Mouse (Mus musculus) gastrocnemius, adult 18-20 months (tissue): Measurements from ENCODE around the gene Rasgef1c. TPM values are rescaled to one million over a fixed set of nuclear protein-coding genes. Genes with fewer than 3 reads are reported as not detected.

Experiments used
- DNase-seq: peaks from one replicate; pipeline ENCODE4 v3.0.0; 2021; ENCODE audit warnings: low spot score
- total RNA-seq, 2 experiments: library from RNA; stranded (reverse); gene quantifications; 2 replicates each; pipeline ENCODE4 v1.2.3; 2021

The Rasgef1c gene
- total RNA-seq, 2 experiments from 2014 or later, result 0.14 to 0.33 TPM

GRCm38 (mm10) chr11:49923539-49923938 is 21.9 kb downstream of the Rasgef1c start:
- DNase-seq, result no peak

GRCm38 (mm10) chr11:49926183-49926582 is 24.5 kb downstream of the Rasgef1c start:
- no peak for DNase-seq

GRCm38 (mm10) chr11:49927169-49927568 is 25.5 kb downstream of the Rasgef1c start:
- no peak for DNase-seq

DNA sequence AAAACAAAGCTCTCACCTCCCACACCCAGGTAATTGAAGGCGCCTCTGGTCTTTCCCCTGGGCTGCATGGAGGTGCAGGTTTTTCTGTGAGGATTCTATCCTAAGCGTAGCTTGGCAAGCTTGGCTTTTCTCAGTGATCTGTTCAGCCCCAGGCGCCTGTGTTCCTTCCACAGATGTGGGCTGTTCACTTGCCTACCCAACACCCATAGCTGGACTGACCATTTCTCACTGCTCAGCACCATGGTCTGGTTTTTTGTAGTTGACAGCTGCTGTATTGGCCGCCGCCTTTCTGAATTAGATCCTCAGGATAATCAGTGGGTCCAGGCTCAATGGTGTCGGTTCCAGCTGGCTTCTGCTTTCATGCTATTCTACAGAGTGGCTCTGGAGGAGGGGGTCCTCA is 26.0 kb downstream of the Rasgef1c start:
- DNase-seq, result no peak

GRCm38 (mm10) chr11:49931037-49931625 is 29.5 kb downstream of the Rasgef1c start:
- DNase-seq, result no peak

- DNase-seq, result no peak
Measured at GRCm38 (mm10) chr11:49931853-49932252, 30.2 kb downstream of the Rasgef1c start.

DNA sequence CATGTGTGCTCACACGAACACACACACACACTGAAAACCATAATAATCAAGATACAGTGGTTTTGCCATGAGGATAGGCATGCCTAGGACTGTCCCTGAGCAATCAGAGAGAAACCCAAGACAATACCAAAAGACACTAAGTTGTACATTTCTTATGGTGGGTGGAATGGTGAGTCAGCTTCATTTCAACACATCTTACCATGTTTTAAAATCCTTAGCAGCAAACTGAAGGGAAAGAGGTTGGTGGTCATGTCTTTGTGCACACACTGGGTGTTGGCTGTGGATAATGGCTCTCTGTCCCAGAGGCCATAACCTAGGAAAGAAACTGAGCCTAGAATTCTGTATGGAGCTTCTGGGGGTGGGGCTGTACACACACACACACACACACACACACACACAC is 32.2 kb downstream of the Rasgef1c start:
- no peak for DNase-seq

GRCm38 (mm10) chr11:49934322-49934721 is 32.7 kb downstream of the Rasgef1c start:
- no peak for DNase-seq

GRCm38 (mm10) chr11:49936458-49936857 is 34.8 kb downstream of the Rasgef1c start:
- DNase-seq, result no peak

- DNase-seq, result no peak
Measured at GRCm38 (mm10) chr11:49937779-49938178, 36.1 kb downstream of the Rasgef1c start.

DNA sequence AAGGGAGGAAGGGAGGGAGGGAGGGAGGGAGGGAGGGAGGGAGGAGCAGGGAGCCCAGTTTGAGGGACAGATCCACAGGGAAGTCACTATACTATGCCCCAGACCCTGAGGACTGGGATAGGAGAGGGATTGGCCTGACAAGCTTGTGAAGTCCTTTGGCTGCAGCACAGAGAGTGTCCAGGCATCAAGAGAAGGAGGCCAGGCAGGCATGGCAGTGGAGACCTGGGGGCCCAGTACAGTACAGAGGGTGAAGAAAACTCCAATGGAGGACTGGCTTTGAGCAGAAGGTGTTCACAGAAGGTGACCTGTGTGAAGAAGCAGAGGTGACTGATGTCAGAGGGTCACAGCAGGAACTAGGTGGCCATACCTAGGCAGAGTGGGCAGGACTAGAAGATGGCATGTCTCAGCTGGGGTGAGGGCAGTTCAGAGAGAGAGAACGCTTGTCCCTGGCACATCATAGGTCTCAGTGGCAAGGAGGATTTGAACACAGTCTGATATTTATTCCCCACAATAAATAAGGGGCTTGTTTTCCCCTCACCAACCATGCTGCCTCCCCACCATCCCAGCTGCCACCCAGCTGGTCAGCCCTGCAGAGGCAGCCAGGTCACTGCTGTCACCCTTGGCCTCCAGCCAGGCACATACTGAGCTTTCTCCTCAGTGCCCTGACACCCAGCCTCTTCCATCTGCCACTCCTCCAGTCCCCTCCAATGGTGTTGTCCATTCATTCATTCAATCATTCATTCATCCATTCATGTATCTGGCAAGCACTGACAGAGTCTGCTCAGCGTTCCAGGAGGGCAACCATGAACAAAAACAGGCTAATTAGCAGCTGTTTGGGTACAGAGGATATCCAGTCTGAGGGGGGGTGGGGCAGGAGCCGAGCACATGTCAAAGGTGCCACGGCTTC is 36.9 kb downstream of the Rasgef1c start:
- peak; percentile 16 for DNase-seq

- DNase-seq, result no peak
Measured at GRCm38 (mm10) chr11:49942841-49943240, 41.2 kb downstream of the Rasgef1c start.

- DNase-seq, result no peak
Measured at GRCm38 (mm10) chr11:49943901-49944300, 42.3 kb downstream of the Rasgef1c start.

- no peak for DNase-seq
Measured at GRCm38 (mm10) chr11:49945726-49946125, 44.1 kb downstream of the Rasgef1c start.

DNA sequence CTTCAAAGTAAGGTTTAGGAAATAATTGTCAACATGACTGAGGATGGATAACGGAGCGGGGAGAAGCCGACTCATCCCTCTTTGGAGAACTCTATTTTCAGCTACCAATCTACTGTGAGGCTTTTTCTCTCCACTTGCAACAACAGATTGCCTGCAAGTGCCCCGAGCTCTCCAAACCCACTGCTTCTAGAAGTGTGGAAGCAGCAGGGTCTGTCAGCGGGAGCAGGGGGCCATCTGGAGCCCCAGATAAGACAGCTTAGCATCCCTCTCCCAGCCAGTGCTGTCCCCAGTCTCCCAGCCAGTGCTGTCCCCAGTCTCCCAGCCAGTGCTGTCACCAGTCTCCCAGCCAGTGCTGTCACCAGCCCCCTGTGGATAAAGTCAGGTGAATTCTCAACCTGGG is 48.2 kb downstream of the Rasgef1c start:
- no peak for DNase-seq

- no peak for DNase-seq
Measured at GRCm38 (mm10) chr11:49953616-49954015, 52.0 kb downstream of the Rasgef1c start.

DNA sequence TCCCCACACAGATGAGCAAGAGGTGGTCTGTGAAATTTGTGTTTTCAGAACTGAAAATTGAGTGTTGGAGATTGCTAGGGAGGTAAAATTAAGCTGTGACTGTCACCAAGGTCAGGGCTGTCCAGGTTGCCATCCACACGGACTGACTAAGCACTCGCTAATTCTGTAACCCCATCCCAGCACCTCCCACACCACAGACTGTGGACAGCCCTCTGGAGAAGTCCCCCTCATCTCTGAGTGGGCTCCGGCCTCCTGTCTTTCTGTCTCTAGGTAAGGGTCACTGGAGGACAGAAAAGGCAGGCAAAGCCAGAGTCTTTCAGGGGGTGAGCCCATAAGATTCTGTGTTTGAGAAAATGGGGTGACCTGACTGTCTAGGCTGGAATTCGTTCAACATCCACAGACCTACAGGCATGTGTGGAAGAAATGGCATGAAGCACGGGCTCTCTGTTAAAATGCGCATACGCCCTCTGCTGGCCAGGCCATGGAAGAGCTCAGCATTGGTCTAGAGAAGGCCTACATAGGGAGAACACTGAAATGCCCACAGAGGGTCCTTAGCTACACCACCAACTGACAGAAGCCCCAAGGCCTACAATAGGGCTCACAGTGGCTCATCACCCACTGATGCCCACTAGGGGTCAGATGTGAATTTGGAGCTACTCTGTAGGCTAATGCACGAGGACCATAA is 54.1 kb downstream of the Rasgef1c start:
- DNase-seq, result peak; percentile 45

- no peak for DNase-seq
Measured at GRCm38 (mm10) chr11:49958017-49958416, 56.4 kb downstream of the Rasgef1c start.

DNA sequence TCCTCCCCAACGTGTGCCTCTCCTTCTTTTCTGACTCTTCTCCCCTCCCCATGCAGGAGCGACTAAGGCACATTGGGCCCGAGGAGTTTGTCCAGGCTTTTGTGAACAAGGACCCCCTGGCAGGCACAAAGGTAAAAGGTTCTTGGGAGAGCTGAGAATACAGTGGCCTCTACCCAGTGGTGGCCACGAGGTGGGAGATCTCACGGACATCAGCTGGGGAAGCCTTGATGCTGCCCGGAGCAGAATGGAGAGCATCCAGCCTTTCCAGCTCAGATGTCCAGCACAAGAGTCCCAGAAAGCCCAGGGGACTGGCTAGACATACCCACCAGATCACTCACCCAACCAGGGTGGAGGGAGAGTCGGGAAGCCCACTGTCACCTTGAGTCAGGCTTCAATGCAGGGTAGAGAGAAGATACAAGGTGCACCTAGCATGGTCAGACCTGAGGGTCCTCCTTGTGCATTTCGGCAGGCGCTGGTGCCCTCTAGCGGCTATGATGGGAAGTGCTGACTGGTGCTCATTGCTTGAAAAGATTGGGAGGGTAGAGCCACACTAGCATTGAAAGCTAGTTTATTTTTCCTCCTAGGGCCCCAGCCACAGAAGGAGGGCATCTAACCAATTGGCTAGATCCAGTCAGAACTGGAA is 59.6 kb downstream of the Rasgef1c start:
- DNase-seq, result peak; percentile 26

GRCm38 (mm10) chr11:49965320-49965719 is 63.7 kb downstream of the Rasgef1c start:
- DNase-seq, result no peak

DNA sequence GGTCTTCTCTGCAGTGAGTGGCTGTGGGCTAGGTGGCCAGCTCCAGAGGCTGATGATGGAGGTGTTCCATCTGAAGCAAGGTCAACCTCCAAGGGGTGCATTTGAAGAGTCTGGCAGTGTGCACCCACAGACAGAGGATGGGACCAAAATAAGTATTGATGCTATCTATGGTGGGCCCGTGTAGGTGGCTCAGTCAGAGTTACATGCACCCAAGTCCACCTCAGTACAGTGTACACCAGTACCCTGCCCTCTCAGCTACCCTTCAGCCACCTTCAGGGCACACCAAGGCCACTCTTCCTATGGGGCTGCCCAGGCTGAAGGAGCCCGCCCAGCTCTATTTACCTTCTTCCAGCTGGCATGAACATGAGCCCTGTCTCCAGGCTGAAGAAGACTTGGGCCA is 68.1 kb downstream of the Rasgef1c start:
- no peak for DNase-seq
